Mouse (Mus musculus) regulatory T cell (primary cell): Measurements from ENCODE around the gene Pecam1.
"Not testable (repeated sequence)": the region's sequence is repeated elsewhere in the genome, so short reads cannot be mapped to it uniquely, and the experiment has no call there.

Source experiments
- in situ Hi-C: fragments of 300-600 bp; cut with MboI, MseI; formaldehyde crosslinking; loops from one replicate; pipeline ENCODE4 v1.15.1; 2025; ENCODE audit warnings: high pct_unique_total_duplicates

Pecam1 gene

DNA sequence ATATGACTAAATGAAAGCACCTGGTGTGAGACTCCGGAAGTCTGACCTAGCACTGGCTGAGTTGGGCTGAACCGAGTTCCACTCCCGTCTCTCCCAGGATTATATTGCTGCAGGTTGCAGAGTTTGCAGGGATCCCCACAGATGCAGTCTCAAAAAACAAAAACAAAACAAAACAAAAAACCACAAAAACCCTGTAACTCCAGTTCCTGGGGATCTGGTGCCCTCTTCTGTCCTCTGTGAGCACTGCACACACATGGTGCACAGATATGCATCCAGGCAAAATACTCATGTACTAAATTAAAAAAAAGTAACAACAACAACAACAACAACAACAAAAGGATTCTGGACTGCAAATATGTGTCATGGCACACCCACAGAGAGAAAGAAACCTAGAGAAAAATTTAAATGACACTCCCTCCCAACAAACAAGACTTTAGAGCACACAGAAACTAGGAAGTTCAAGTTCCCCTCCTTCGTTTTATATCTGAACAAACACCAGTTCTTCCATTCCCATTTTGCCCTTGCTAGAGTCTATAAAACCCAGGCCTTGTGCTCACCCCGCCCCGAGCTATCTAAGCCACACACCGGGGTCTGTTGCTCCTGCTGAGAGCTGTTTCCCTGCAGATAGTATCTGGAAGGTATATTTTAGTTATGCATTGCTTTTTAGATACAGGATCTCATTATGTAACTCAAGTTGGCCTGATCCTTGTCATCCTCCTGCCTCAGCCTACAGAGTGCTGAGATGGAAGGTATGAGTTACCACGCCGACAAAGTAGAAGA is 20.0 kb upstream of the Pecam1 start:
- in situ Hi-C loops: no loop called here

DNA sequence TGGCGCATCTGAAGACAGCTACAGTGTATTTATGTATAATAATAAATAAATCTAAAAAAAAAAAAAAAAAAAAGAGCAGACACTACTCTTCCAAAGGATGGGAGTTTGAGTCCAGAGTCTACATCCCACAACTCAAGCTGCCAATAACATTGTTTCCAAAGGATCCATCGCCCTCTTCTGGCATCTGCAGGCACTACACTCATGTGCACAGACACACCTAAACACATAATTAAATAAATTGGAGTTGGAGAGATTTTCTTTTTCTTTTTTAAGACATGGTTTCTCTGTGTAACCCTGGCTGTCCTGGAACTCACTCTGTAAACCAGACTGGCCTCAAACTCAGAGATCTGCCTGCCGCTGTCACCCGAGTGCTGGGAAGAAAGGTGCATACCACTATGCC is 17.1 kb upstream of the Pecam1 start:
- in situ Hi-C loops: no loop called here

DNA sequence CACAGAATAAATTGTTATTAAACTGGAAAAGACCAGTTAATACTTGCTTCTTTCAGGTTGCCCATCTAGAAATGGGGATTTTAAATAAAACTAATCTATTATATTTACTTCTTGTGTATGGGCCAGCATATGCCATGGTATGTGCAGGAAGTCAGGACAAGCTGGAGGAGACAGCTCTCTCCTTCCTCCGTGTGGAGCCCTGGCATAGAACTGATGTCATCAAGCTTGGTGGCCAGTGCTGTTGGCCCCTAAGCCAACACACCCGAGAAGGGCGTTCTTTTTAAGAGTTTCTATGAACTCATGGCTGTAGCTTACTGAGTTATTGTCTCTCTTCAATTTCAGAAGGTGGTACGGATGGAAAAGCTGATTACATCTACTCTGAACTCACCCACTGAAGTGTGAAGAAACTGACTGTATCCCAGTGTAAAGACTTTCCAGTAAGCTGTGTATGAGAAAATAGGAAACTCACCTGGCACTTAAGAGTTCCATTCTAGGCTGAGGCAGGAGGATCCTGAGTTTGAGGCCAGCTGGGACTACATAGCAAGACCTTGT is 16.3 kb upstream of the Pecam1 start:
- in situ Hi-C loops: no loop called here

DNA sequence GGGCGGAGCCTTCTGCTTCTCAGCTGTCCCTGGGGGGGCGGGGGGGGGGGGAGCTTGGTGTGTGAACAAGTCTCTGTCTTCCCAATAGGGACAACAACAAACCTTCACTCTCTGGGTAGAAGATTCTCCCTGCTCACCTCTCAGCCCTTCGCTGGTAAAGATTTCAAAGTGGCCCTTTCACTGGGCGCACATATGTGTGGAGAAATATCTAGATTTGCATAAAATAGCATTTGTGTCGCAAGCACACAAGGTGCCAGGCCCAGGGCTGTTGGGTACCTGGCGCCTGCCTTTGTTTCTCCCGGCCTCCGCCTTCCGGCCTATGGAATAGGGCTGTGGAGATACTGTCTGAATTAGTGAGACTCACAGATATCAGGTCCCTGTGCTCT is 12.4 kb upstream of the Pecam1 start:
- in situ Hi-C loops: no loop called here

DNA sequence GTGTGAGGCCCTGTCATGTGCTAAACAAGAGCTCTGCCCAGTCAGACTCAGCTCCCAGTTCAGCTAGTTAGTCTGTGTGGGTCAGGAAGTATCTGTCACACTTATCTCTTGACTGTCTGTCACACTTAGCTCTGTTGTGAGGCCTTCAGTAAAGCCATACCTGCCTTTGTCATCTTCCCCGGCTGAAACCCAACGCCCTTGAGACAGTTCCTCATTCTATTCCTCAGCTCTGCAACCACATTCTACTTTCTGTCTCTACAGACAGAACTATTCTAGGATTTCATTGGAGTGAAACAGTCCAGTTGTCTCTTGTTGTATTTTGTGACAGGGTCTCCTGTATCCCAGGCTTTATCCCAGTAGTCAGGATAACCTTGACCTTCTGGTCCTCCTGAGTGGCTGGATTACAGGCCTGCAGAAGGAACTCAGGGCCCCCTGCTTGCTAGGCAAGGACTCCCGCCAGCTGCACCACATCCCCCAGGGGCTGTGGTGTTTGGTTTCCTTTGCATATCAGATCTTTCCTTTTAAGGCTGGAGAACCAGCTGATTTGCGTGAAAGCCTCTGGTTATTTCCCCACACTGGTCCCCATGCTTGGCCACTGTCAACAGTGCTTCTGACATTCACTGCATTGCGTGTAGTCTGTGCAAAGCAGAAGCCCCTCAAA is 11.8 kb upstream of the Pecam1 start:
- in situ Hi-C loops: no loop called here

DNA sequence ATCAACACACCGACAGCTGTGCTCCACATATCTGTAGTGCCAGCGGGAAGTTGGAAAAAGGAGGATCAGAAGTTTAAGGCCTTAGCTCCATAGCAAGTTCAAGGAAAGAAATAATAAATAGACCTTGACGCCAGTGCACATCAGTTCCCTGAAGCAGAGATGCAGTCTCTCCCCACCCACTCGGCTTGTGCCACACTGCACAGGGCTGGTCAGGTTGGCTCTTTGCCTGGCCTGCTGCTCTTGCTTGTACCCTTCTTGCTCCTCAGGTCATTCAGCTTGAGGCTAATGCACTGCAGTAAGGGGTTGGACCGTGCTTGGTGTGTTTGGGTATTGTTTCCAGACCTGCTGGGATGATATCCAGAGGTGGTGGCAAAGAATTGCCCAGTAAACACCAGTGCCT is 10.1 kb upstream of the Pecam1 start:
- in situ Hi-C loops: no loop called here

DNA sequence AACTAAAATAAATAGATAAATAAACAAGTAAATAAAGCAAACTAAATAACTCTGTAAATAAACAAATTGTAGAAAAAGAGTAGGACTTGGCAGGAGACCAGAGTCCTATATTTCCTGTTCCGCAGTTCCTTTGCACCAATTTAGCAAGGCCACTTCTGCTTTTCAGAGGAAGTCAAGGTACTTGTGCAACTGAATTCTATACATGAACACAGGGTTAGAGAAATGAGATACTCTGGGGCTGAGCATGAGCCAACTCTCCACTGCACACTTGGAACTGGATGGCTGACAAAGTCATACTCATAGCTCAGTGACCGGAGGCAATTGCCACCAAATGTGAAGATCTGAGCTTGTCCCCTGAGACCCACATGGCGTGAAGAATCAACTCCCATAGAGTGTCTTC is 8.6 kb upstream of the Pecam1 start:
- in situ Hi-C loops: no loop called here

DNA sequence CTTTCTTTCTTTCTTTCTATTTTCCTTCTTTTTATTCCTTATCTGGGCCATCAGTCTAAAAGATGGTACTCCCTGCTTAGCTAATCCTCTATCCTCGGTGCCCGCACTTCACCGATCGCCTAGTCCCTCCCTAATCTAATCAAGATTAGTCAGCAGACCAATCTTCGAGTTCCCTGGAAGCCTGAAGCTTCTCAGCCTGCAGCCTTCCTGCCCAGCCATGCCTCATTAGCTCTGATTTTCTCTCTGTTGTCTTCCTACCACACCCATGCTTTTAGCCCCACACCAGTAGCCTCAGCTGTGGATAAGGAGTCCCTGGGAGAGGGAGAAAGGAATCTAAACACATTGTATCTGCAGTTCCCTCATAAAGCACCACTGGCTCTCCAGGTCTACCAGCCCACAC is 5.2 kb upstream of the Pecam1 start:
- in situ Hi-C loops: no loop called here

DNA sequence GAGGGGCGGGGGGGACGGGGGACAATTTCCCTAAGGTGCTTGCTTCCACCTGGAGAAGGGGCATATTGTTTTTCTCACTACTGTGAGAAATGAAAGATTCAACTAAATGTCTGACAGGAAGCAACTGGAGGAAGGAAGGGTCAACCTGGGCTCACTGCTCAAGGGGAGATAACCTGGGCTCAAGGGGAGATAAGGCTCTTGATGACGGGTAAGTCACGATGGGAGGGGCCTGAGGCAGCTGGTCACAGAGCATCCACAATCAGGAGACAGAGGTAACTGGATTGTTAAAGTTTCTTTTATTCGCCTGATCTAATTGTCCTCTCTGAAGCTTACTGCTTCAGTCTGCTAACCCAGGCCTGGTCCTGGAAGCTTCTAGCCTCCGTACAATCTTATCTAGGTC is 2.9 kb upstream of the Pecam1 start:
- in situ Hi-C loops: no loop called here

DNA sequence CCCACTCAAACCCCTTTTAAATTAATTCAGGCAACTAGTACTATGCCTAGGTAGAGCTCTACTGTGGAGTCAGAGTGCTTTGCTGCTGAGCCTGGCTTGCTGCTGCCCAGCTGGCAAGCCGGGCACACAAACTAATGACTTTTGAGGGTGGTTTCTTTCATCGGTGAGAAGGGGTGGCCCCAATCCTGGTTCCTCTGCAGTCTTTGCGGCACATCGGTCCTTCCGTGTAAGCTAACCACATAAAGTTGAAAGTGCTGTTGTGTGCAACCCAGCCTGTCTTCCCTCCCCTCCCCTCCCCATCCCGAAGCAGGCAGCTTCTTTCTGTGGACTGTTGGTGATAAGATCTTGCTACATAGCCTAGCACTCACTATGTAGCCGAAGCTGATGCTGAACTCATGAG is 1.7 kb upstream of the Pecam1 start:
- in situ Hi-C loops: no loop called here

DNA sequence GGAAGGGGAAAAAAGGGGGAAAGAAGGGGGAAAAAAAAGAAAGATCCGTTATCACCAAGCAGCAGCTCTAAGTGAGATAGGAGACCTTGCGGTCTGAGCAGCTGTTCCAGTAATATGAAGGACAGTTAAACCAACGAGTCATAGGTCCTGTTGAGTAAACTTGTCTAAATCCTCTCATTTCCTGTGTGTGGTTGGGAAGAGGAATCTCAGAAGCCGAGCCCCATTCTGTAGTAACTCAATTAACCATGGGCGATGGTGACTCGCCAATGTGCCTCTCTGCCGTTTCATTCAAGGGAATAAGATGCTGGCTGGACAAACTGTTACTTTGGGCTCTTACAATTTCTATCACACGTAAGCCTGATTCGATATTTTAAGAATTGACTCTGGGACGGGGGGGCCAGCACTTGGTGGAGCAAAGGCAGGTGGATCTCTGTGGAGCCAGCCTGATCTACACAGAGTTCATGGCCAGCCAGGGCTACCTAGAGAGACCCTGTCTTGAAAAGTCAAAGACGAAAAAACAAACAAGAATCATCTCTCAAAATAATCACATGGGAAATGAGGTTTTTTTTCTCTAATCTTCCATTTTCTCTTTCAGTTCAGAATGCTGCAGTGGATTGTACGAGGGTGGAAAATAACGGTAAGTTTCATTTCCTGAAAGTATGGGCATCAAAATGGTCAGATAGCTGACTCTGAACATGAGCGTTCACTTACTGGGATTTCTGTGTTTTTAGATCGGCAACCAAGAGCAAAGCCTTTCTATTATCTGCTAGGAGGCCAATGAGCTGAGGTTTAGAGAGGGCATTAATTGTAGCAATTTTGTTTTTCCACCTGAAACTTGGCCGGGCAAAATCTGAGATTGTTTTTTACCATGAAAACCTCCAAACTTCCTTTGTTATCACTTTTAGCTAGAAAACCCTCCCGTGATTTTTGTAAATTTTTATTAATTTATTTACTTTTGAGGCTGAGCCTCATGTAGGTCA is 901 bp upstream of the Pecam1 start, which contains the start of gene Milr1:
Milr1 (plus strand) TSS at position 188 of the 980 bp plus-strand sequence.
- in situ Hi-C loops: no loop called here

DNA sequence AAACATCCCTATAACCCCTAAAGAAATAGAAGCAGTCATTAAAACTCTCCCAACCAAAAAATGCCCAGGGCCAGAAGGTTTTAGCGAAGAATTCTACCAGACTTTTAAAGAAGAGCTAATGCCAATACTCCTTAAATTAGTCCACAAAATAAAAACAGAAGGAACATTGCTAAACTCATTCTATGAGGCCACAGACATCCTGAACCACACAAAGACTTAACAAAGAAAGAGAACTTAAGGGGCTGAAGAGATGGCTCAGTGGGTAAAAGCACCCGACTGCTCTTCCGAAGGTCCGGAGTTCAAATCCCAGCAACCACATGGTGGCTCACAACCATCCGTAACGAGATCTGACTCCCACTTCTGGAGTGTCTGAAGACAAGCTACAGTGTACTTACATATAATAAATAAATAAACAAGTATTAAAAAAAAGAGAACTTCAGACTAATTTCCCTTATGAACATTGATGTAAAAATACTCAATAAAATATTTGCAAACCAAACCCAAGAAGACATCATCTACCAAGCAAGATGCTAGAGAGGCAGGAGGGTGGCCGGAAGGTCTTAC is 789 bp downstream of the Pecam1 start:
- in situ Hi-C loops: not testable (repeated sequence)

DNA sequence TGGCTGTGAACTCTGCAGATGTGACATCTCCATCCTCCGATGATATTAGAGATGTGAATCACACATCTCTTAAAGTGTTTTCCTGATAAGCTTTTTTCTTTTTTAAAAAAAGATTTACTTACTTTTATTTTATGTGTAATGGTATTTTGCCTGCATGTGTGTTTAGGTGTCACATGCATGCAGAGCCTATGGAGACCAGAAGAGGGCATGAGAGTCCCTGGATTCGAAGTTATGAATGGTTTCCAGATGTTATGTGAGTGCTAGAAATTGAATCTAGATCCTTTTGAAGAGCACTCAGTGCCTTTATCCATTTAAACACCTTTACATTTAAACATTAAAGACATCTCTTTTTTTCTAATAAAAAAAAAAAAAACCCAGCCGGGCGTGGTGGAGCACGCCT is 5.5 kb downstream of the Pecam1 start:
- in situ Hi-C loops: loop anchor here (5.0 kb wide), 1 partner anchor 98 kb away; no protein-coding TSS in a partner anchor

DNA sequence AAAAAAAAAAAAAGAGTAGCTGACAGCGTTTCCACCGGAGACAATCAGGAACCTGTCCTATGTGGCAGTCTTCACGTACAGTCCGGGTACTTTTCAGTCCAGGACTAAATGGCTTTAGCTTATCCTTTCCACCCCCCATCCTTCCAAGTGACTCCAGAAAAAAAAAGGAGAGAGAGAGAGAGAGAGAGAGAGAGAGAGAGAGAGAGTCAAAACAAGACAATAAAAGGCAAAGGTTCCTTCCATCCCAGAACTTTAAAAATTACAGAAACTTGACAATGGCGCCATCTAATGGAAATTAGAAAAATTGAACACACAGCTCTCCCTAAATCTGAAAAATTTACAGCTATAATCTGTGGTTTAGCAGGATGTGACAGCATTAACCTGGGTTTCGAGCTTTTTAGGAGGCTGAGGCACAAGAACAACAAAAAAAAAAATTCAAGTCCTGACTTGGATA is 8.0 kb downstream of the Pecam1 start:
- in situ Hi-C loops: loop anchor here (5.0 kb wide), 1 partner anchor 95 kb away; no protein-coding TSS in a partner anchor

DNA sequence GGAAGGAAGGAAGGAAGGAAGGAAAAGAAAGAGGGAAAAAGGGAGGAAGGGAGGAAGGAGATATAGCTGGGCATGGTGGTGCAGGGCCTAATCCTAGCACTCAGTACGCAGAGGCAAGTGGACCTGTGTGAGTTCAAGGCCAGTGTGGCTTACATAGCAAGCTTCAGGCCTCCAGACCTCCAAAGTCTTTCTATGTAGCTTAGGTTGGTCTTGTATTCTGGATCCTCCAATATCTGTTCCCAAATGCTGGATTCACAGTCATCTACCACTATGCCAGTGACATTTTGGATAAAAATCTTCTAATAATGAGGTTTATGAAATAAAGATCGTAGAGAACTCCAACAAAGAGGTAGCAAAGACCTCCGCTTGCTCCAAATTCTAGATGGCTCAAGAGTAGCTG is 8.6 kb downstream of the Pecam1 start:
- in situ Hi-C loops: loop anchor here (5.0 kb wide), 1 partner anchor 95 kb away; no protein-coding TSS in a partner anchor

DNA sequence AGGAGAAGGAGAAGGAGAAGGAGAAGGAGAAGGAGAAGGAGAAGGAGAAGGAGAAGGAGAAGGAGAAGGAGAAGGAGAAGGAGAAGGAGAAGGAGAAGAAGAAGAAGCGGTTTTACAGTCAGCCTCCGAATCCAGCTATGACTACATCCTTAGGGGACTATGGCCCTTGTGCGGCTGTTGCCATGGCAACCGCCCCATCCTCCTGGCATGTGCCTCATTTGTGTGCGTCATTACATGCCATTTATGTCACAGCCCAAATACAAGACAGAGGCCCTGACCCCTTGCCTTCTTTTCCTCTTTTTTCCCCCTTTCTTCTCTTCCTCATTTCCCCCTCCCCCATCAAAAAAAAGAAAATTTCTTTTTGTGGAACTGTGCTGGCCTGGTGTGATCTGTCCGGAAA is 9.2 kb downstream of the Pecam1 start:
- in situ Hi-C loops: loop anchor here (5.0 kb wide), 1 partner anchor 94 kb away; no protein-coding TSS in a partner anchor

DNA sequence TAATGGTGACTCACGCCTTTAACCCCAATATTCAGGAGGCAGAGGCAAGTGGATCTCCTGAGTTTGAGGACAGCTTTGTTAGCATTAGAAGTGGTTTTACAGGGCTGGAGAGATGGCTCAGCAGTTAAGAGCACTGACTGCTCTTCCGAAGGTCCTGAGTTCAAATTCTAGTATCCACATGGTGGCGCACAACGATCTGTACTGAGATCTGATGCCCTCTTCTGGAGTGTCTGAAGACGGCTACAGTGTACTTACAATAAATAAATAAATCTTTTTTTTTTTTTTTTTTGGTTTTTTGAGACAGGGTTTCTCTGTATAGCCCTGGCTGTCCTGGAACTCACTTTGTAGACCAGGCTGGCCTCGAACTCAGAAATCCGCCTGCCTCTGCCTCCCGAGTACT is 9.7 kb downstream of the Pecam1 start:
- in situ Hi-C loops: loop anchor here (5.0 kb wide), 1 partner anchor 93 kb away; no protein-coding TSS in a partner anchor

DNA sequence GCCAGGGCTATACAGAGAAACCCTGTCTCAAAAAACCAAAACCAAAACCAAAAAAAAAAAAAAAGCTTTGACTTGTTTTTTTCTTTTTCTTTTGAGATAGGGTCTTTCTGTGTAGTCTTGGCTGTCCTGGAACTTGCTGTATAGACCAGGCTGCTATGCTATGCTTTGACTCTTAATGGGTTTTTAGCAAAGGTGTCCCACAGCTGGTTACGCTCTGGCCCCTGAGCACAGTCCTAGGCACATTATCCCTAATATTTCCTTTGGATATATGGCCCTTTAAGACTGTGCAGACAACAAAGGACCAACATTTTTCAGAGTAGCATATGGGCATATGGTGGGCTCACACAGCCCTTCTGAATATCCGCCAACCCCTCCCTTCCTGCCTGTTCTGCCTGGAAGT is 11.3 kb downstream of the Pecam1 start:
- in situ Hi-C loops: no loop called here

DNA sequence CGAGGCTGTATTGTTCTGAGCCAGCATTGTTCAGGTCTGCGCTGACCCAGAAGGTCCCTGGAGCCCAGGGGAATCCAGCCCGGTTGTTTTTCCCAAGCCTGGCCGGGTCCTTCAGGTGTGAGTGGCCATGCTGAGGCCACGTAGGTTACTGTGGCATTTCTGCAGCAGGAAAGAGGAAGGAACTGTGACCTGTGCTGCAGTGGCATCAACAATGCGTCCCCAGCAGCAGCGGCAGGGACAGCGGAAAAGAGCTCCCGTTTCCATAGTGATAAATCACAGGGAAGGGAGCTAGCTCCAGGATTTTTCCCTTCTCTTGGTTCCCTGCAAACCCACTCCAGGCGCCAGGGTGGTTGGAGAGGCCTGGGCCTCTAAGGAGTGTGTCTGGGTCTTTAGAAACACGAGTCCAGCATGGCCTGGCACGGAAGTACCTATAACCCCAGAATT is 13.2 kb downstream of the Pecam1 start:
- in situ Hi-C loops: no loop called here

DNA sequence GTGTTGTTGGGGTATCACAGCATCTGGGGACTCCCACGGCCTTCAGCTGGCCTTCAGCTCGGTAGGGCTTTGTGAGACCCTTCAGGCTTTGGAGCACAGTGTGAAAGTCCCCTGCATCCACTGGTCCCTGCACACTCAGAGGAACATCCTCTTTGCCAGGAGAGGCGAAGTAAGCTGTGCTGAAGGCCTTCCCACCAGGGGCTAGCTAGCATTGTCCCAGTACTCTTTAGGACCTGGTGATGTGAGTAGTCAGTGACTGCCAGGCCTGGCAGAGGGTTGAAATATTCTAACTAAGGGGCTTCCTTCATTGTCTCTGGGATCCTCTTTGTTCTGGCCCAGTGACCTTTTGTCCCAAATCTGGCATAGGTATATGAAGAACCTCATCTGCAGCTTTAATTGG is 13.8 kb downstream of the Pecam1 start:
- in situ Hi-C loops: no loop called here

DNA sequence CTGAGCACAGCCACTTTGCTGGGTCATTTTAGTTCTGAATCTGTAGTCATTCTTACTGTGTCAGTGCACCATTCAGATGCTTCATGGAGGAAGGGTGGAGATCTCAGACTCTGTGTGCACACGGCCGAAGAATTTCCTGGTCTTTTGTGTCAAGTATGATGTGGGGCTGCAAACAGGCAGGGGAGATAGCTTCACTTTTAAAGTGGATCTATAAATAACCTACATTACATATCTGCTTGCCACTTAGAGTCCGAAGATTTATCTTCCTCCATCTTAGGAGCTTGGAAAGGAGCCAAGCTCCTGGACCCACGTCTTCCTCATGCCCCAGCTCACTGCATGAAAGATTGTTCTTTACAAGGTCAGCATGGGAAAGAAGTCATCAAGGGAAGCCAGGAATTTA is 19.7 kb downstream of the Pecam1 start:
- in situ Hi-C loops: no loop called here
